Mouse (Mus musculus) intestine, embryonic 14.5 days (tissue): ENCODE results near the gene Smg6. TPM values are rescaled to one million over a fixed set of nuclear protein-coding genes. Genes with fewer than 3 reads are reported as not detected.

Experiments
- ATAC-seq: fragments of 200-750 bp; cut with Nextera tagmentation; replicated peaks from 2 replicates; pipeline ENCODE4 v1.8.0; 2017; ENCODE audit warnings: low read depth, moderate number of reproducible peaks, moderate TSS enrichment, moderate library complexity; ENCODE audit not compliant: low FRiP score, low TSS enrichment
- DNase-seq: peaks from one replicate; pipeline ENCODE4 v3.0.0-alpha.2; 2018; ENCODE audit warnings: low spot score
- H3K27ac ChIP-seq: fragments of 300-500 bp; sonication (generic); 2 replicates; pipeline ENCODE4 v1.5.1; 2014; ENCODE audit warnings: low read depth, mild to moderate bottlenecking, control low read depth
- H3K27me3 ChIP-seq: fragments of 300-500 bp; sonication (generic); replicated peaks from 2 replicates; pipeline ENCODE4 v1.6.1; 2014; ENCODE audit warnings: low read length, control low read depth; ENCODE audit not compliant: control insufficient read depth, insufficient read depth
- H3K36me3 ChIP-seq: fragments of 300-500 bp; sonication (generic); 2 replicates; pipeline ENCODE4 v1.6.1; 2014; ENCODE audit warnings: low read length, control low read depth; ENCODE audit not compliant: control insufficient read depth, insufficient read depth
- H3K4me1 ChIP-seq: fragments of 300-500 bp; sonication (generic); replicated peaks from 2 replicates; pipeline ENCODE4 v1.6.1; 2014; ENCODE audit warnings: low read length, control low read depth, mixed read lengths; ENCODE audit not compliant: control insufficient read depth, insufficient read depth
- H3K4me2 ChIP-seq: fragments of 300-500 bp; sonication (generic); 2 replicates; pipeline ENCODE4 v1.6.1; 2014; ENCODE audit warnings: low read length
- H3K4me3 ChIP-seq: fragments of 300-500 bp; sonication (generic); 2 replicates; pipeline ENCODE4 v1.5.1; 2014; ENCODE audit warnings: low read depth, low read length, control low read depth, mixed read lengths
- H3K9ac ChIP-seq: fragments of 300-500 bp; sonication (generic); 2 replicates; pipeline ENCODE4 v1.6.1; 2014; ENCODE audit warnings: mild to moderate bottlenecking, low read length
- H3K9me3 ChIP-seq: fragments of 300-500 bp; sonication (generic); 2 replicates; pipeline ENCODE4 v1.6.1; 2016; ENCODE audit warnings: low read length, control low read depth; ENCODE audit not compliant: control insufficient read depth
- WGBS: fragments of 180-500 bp; shearing (Covaris S2); extraction: QIAGEN DNeasy Blood & Tissue Kit; methylation state at CpG from one replicate; pipeline ENCODE4 v1.1.7; 2014; 5-methylcytosine and 5-hydroxymethylcytosine counted together
- polyA plus RNA-seq: library from polyadenylated mRNA; unstranded; fragments of >200 nt; fragmentation: Nextera tagmentation; extraction: Ambion mirVana; gene quantifications from 2 replicates; pipeline ENCODE4 v1.2.1, GENCODE M21; 2014

The Smg6 gene
- polyA plus RNA-seq, 1 experiment from 2014 or later, result 15.3 TPM

DNA sequence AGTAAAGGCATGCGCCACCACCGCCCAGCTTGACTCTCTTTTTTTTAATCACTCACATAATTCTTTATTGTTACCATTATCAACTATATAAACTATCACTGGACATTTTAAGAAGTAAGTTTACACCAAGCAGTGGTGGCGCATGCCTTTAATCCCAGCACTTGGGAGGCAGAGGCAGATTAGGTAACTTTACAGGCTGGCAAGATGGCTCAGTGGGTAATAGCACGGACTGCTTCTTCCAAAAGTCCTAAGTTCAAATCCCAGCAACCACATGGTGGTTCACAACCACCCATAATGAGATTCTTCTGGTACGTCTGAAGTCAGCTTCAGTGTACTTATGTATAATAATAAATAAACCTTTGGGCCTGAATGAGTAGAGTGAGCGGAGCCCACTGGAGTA, 203.9 kb downstream of the Smg6 start:
- no peaks in the 10 kb centered on the region for H3K27me3 ChIP-seq
- peaks cover 13% of the 10 kb centered on the region for H3K4me1 ChIP-seq
- 95% methylated on average over 6 of the region's 6 CpGs for WGBS
- no peak overlapping the region for H3K4me2 ChIP-seq
- no peaks in the 10 kb centered on the region for H3K9me3 ChIP-seq
- H3K4me3 ChIP-seq, result no peak overlapping the region
- no peak for DNase-seq
- no peak overlapping the region for H3K27ac ChIP-seq
- H3K9ac ChIP-seq, result no peak overlapping the region
- ATAC-seq, result no peak
- 0 out of 2 replicates have a peak, but pooled peaks cover 2% of the 10 kb centered on the region for H3K36me3 ChIP-seq

DNA sequence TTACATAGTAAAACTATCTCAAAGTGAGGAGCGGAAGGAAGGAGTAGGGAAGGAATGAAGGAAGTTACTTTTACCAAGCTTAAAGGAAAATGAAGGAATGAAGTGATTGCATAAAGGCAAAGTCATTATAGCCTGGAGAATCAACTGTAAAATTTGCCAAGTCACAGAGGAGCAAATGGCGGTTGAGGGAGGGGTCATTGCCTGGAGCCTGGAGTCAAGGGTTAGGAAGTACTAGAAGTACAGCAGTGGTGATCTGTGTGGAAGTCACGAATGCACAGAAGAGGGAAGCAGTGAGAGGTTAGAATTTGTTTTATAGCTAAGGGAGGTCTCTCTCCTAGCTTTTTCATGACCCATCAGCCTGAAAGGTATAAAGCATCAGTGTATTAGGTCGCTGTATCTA, 205.7 kb downstream of the Smg6 start:
- H3K36me3 ChIP-seq, result 0 out of 2 replicates have a peak, but pooled peaks cover 2% of the 10 kb centered on the region
- H3K27ac ChIP-seq, result no peak overlapping the region
- ATAC-seq (no peak), DNase-seq (no peak)
- H3K27me3 ChIP-seq, result no peaks in the 10 kb centered on the region
- 78% methylated on average over 4 of the region's 4 CpGs for WGBS
- no peak overlapping the region for H3K4me3 ChIP-seq
- H3K9me3 ChIP-seq, result no peaks in the 10 kb centered on the region
- no peak overlapping the region for H3K9ac ChIP-seq
- no peak overlapping the region for H3K4me2 ChIP-seq
- H3K4me1 ChIP-seq, result peaks cover 24% of the 10 kb centered on the region

DNA sequence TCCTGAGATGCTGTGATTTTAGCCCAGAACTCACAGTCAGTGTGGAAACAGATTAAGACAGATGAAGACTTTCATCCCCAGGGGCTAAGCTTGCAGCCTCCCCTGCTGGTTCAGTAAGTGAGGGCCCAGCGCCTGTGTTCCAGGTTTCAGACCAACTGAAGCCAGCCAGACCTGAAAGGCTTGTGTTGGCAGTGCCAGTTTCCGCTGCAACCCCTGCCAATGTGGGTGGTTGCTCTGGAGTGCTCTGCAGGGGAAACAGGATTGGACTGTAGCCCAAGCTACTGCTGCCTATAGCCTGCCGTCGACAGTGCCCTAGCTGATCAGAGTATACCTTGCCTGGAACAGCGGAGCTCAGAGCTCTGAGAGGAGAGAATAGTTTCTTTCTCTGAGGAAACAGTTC, 206.7 kb downstream of the Smg6 start:
- DNase-seq (no peak), ATAC-seq (no peak)
- no peak overlapping the region for H3K9ac ChIP-seq
- H3K36me3 ChIP-seq, result 0 out of 2 replicates have a peak, but pooled peaks cover 2% of the 10 kb centered on the region
- no peaks in the 10 kb centered on the region for H3K9me3 ChIP-seq
- WGBS, result 77% methylated on average over 5 of the region's 5 CpGs
- H3K4me3 ChIP-seq, result no peak overlapping the region
- no peaks in the 10 kb centered on the region for H3K27me3 ChIP-seq
- no peak overlapping the region for H3K4me2 ChIP-seq
- H3K4me1 ChIP-seq, result peaks cover 32% of the 10 kb centered on the region
- no peak overlapping the region for H3K27ac ChIP-seq

DNA sequence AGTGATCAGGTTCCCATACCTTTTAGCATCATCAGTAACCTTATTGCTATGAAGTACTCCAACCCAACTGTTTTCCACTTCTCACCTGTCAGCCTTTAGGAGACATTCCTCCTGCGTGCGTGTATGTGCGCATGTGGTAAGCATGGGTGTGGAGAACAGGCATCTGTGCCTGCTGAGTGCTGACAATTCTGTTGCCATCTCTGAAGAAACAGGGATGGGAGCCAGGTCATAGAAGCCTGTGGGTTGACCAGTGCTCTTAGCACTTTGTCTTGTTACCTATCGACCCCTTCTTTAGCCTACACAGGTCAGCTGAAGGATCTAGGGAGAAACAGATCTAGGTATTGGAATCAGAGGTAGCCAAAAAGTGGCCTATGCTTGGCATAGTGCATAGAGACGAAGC, 207.8 kb downstream of the Smg6 start:
- Histone ChIP-seq H3K4me2 (no peak overlapping the region), H3K9me3 (no peaks in the 10 kb centered on the region), H3K9ac (no peak overlapping the region), H3K36me3 (no peaks in the 10 kb centered on the region), H3K4me1 (peaks cover 34% of the 10 kb centered on the region), H3K4me3 (no peak overlapping the region), H3K27ac (peak overlapping the region; percentile 79), H3K27me3 (no peaks in the 10 kb centered on the region)
- no peak for DNase-seq
- WGBS, result 83% methylated on average over 5 of the region's 5 CpGs
- no peak for ATAC-seq

DNA sequence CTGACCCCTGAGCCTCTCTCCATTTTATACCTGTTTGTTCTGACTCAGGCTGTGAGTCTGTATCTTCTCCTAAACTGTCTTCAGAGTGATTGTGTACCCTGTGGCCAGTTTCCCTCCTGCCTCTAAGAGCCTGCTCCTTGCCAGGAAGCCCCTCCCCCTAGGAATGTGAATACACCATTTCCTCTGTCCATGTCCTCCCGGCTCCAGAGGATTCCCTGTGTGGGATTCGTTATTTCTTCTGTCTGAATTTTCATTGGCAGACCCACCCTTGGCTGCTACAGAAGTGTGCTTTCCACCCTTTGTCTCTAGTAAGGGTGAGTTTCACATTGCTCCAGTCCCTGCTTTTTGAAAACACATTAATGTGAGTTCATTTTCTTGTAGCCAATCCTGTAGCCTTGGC, 208.3 kb downstream of the Smg6 start:
- Histone ChIP-seq H3K36me3 (no peaks in the 10 kb centered on the region), H3K4me2 (no peak overlapping the region), H3K9ac (no peak overlapping the region), H3K27ac (peak overlapping the region; percentile 79), H3K4me3 (no peak overlapping the region), H3K4me1 (peaks cover 40% of the 10 kb centered on the region), H3K27me3 (no peaks in the 10 kb centered on the region), H3K9me3 (no peaks in the 10 kb centered on the region)
- ATAC-seq (peak; percentile 64; the same call in 1 of the 2 replicates), DNase-seq (no peak)
- 3% methylated on average over 2 of the region's 2 CpGs for WGBS

DNA sequence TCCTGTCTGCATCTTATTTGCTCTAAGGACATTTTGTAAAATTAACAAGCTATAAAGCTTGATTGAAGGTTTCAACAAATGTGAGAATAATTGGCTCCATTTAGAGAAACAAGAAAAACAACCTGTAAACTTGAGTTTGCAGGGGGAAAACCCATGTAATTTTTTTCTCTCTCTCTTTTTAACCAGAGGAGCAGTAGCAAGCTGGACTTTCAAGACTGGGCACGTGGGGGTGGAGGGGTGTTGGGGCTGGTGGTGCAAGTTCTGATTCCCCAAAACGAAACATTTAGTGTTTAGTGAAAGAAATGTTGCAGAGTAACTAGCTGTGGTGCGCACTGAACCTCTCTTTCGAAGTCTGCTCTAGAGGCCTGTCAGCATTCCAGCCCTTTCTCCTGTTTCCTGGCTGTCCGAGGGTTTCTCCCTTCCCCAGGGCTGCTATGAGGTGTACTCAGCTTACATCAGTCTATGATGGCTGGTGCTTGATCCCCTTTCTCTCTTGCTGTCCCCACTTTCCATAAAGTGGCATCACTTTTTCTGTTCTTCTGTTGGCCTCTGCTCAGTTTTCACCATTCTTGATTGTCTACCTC, 209.0 kb downstream of the Smg6 start:
- 53% methylated on average over 5 of the region's 5 CpGs for WGBS
- H3K4me1 ChIP-seq, result peaks cover 46% of the 10 kb centered on the region
- H3K36me3 ChIP-seq, result no peaks in the 10 kb centered on the region
- H3K9ac ChIP-seq, result no peak overlapping the region
- no peak overlapping the region for H3K4me3 ChIP-seq
- H3K27ac ChIP-seq, result peak overlapping the region; percentile 79
- H3K4me2 ChIP-seq, result no peak overlapping the region
- H3K27me3 ChIP-seq, result no peaks in the 10 kb centered on the region
- ATAC-seq, result no peak
- no peak for DNase-seq
- no peaks in the 10 kb centered on the region for H3K9me3 ChIP-seq

DNA sequence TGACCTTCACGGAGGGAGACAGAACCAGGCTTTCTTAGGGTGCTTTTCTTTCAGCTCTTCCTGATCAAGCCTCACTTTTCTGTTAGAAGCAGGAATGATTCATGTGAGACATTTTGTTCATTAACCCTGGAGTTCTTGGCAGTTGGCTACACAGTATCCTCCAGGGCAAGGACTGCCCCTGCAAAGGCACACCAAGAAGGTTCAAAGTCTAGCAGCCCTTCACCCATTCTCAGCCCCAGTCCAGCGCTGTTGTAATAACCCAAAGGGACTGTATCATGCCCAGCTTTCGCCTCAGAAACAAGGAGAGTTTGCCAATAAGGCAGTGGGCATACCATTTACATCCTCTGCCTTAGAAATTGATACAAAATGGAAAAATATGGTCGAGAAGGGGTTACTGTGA, 209.7 kb downstream of the Smg6 start:
- Histone ChIP-seq H3K4me3 (no peak overlapping the region), H3K4me2 (no peak overlapping the region), H3K27ac (peak overlapping the region; percentile 79; the same call in 1 of the 2 replicates), H3K4me1 (peaks cover 54% of the 10 kb centered on the region), H3K27me3 (no peaks in the 10 kb centered on the region), H3K36me3 (no peaks in the 10 kb centered on the region), H3K9ac (no peak overlapping the region), H3K9me3 (no peaks in the 10 kb centered on the region)
- no peak for DNase-seq
- ATAC-seq, result no peak
- 92% methylated on average over 4 of the region's 4 CpGs for WGBS

DNA sequence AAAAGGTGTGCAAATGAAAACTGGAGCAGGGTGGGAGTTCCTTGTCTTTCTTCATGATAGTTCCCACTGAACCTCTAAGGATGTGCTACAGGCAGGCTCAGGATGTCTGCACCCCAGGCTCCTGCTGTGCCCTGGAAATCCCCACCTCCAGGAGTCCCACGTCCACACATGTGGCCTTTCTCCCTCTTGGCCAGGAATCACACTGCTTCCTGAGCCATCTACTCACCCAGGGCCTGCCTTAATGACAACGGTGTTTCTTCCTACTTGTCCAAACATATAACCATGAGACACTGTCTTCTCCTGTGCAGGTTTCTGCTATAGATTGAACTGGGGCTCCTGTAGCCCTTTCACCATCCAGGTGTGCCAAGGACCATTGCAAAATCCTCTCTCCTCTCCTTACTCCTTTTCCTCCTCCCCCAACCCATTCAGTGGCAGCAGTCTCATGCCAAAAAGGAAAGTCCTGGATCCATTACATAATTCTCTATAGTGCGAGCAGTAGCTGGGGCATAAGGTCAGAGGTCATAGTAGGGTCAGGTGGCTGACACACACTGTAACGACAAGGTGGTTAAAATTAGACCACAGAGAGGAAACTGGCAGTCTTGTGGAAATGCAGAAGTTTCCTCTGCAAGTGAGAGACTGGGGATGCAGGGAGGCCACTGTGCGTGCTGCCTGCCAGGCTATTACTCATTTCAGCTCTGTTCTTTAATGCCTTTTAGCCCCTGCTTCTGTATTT, 211.2 kb downstream of the Smg6 start:
- Histone ChIP-seq H3K27ac (no peak overlapping the region), H3K4me1 (peaks cover 68% of the 10 kb centered on the region), H3K9me3 (no peaks in the 10 kb centered on the region), H3K4me3 (no peak overlapping the region), H3K36me3 (no peaks in the 10 kb centered on the region), H3K9ac (no peak overlapping the region), H3K27me3 (no peaks in the 10 kb centered on the region), H3K4me2 (no peak overlapping the region)
- ATAC-seq, result no peak
- WGBS, result 43% methylated on average over 5 of the region's 5 CpGs
- no peak for DNase-seq
